Mouse (Mus musculus): ENCODE results near the gene Letm1.

DNA sequence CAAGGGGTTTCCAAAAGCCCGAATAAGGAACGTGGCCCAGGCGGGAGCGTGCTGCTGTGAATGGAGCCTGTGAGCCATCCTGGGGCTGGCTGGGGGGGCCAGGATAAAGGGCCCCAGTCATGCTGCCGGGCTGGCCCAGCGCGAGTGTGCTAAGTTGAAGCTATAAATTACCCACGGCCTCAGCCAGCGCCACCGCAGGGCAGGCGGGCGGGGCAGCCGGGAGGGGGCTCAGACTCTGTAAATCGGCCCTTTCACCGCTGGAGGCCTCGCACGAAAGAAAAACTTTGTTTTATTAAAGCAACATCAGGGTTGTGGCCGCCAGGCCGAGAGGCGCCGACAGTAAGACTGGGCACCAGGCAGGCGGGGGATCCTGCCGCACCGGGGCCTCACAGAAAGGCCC lies 90.2 kb downstream of the Letm1 start:
- TF ChIP-seq CTCF (IDR thresholded peaks at IDR 0.05) (0 out of 2 replicates have a peak, but pooled peaks have one; percentile 2), POLR2A (IDR thresholded peaks at IDR 0.05; ENCODE audit: insufficient read depth, low read depth, low read length) (no peak), EP300 (IDR thresholded peaks at IDR 0.05; ENCODE audit: insufficient read depth, low read depth, low read length) (no peak)
